Mouse (Mus musculus) liver, postnatal 0 days (tissue): Measurements from ENCODE around the gene Prickle4. TPM values are rescaled to one million over a fixed set of nuclear protein-coding genes. Genes with fewer than 3 reads are reported as not detected.

Experiments used
- ATAC-seq: fragments of 200-750 bp; cut with Nextera tagmentation; 2 replicates; pipeline ENCODE4 v1.8.0; 2017; ENCODE audit warnings: mild to moderate bottlenecking, moderate library complexity
- DNase-seq: peaks from one replicate; pipeline ENCODE4 v3.0.0-alpha.2; 2016
- H3K27ac ChIP-seq: fragments of 300-500 bp; sonication (generic); 2 replicates; pipeline ENCODE4 v1.5.1; 2014; ENCODE audit warnings: antibody characterized with exemption, moderate library complexity, mild to moderate bottlenecking, low read depth
- H3K27me3 ChIP-seq: fragments of 300-500 bp; sonication (generic); 2 replicates; pipeline ENCODE4 v1.6.1; 2014; ENCODE audit warnings: low read length, control low read depth, mixed read lengths; ENCODE audit not compliant: insufficient read depth
- H3K36me3 ChIP-seq: fragments of 300-500 bp; sonication (generic); replicated peaks from 2 replicates; pipeline ENCODE4 v1.6.1; 2014; ENCODE audit warnings: mild to moderate bottlenecking, control low read depth, low read length, moderate library complexity, mixed read lengths; ENCODE audit not compliant: insufficient read depth
- H3K4me1 ChIP-seq: fragments of 300-500 bp; sonication (generic); 2 replicates; pipeline ENCODE4 v1.6.1; 2014; ENCODE audit warnings: antibody characterized with exemption, mild to moderate bottlenecking, control low read depth; ENCODE audit not compliant: insufficient read depth
- H3K4me2 ChIP-seq: fragments of 300-500 bp; sonication (generic); 2 replicates; pipeline ENCODE4 v1.6.1; 2014; ENCODE audit warnings: low read depth, mild to moderate bottlenecking, low read length, moderate library complexity, mixed read lengths
- H3K4me3 ChIP-seq: fragments of 300-500 bp; sonication (generic); 2 replicates; pipeline ENCODE4 v1.5.1; 2014; ENCODE audit warnings: low read depth, low read length
- H3K9ac ChIP-seq: fragments of 300-500 bp; sonication (generic); replicated peaks from 2 replicates; pipeline ENCODE4 v1.6.1; 2014; ENCODE audit warnings: mild to moderate bottlenecking, moderate library complexity
- H3K9me3 ChIP-seq: fragments of 300-500 bp; sonication (generic); 2 replicates; pipeline ENCODE4 v1.6.1; 2016; ENCODE audit warnings: mild to moderate bottlenecking, control low read depth, low read length, mixed read lengths
- CTCF ChIP-seq: sonication (generic); IDR thresholded peaks from 2 replicates; pipeline ENCODE4 v1.5.1; 2016; ENCODE audit warnings: antibody characterized with exemption, low read depth
- EP300 ChIP-seq: IDR thresholded peaks from 2 replicates; pipeline ENCODE4 v1.6.1; 2016; ENCODE audit warnings: antibody characterized with exemption, low read depth, mild to moderate bottlenecking
- WGBS: fragments of 180-500 bp; shearing (Covaris S2); extraction: QIAGEN DNeasy Blood & Tissue Kit; methylation state at CpG from one replicate; pipeline ENCODE4 v1.1.7; 2014; ENCODE audit not compliant: insufficient replicate concordance; 5-methylcytosine and 5-hydroxymethylcytosine counted together
- polyA plus RNA-seq: library from polyadenylated mRNA; unstranded; fragments of >200 nt; fragmentation: Nextera tagmentation; extraction: Ambion mirVana; gene quantifications from 2 replicates; pipeline ENCODE4 v1.2.1, GENCODE M21; 2015

Prickle4 gene
- polyA plus RNA-seq = 0.25 TPM in 1 of 2 replicates, not detected in the other

GRCm38 (mm10) chr17:47694503-47695336 lies at the start of gene Prickle4:
Gene Prickle4 (minus strand): TSS chr17:47694736.
- Histone ChIP-seq H3K27me3 (peaks cover 10% of the 10 kb centered on the region), H3K36me3 (no peaks in the 10 kb centered on the region), H3K9ac (peak within 1 kb of the TSS; percentile 64), H3K4me3 (peak within 1 kb of the TSS; percentile 58), H3K9me3 (no peaks in the 10 kb centered on the region), H3K4me2 (peak within 1 kb of the TSS; percentile 88), H3K4me1 (peaks cover 11% of the 10 kb centered on the region), H3K27ac (peak within 1 kb of the TSS; percentile 48)
- ATAC-seq (peak; percentile 95), DNase-seq (peak; percentile 97)
- WGBS = under 1% methylated on average over 70 of the region's 82 CpGs
- TF ChIP-seq EP300 = no peak
- peak; percentile 96 for TF ChIP-seq CTCF

GRCm38 (mm10) chr17:47744086-47744485 lies 49.5 kb upstream of the Prickle4 start:
- no peak overlapping the region for H3K27ac ChIP-seq
- no peak overlapping the region for H3K4me2 ChIP-seq
- DNase-seq = no peak
- no peak for ATAC-seq
- H3K27me3 ChIP-seq = no peaks in the 10 kb centered on the region
- H3K9me3 ChIP-seq = no peaks in the 10 kb centered on the region
- H3K36me3 ChIP-seq = no peaks in the 10 kb centered on the region
- peaks cover 17% of the 10 kb centered on the region for H3K4me1 ChIP-seq
- 89% methylated on average over 14 of the region's 14 CpGs for WGBS
- no peak overlapping the region for H3K4me3 ChIP-seq
- no peak overlapping the region for H3K9ac ChIP-seq
- TF ChIP-seq EP300 (no peak), CTCF (no peak)

- H3K9me3 ChIP-seq = no peaks in the 10 kb centered on the region
- peak overlapping the region; percentile 27; the same call in 1 of the 2 replicates for H3K4me2 ChIP-seq
- 0 out of 2 replicates have a peak, but pooled peaks have one; percentile 23 for ATAC-seq
- no peak overlapping the region for H3K4me3 ChIP-seq
- TF ChIP-seq CTCF (peak; percentile 55), EP300 (no peak)
- DNase-seq = no peak
- H3K27ac ChIP-seq = no peak overlapping the region
- H3K9ac ChIP-seq = no peak overlapping the region; the same call in 1 of the 2 replicates
- peaks cover 22% of the 10 kb centered on the region for H3K4me1 ChIP-seq
- 27% methylated on average over 16 of the region's 16 CpGs for WGBS
- no peaks in the 10 kb centered on the region for H3K36me3 ChIP-seq
- no peaks in the 10 kb centered on the region for H3K27me3 ChIP-seq
Observed at GRCm38 (mm10) chr17:47742991-47743734, 48.6 kb upstream of the Prickle4 start.

GRCm38 (mm10) chr17:47740186-47740585 lies 45.6 kb upstream of the Prickle4 start:
- peaks cover 24% of the 10 kb centered on the region for H3K4me1 ChIP-seq
- no peak overlapping the region for H3K4me2 ChIP-seq
- DNase-seq (no peak), ATAC-seq (no peak)
- peak; percentile 41 for TF ChIP-seq CTCF
- no peak for TF ChIP-seq EP300
- H3K4me3 ChIP-seq = no peak overlapping the region
- no peaks in the 10 kb centered on the region for H3K36me3 ChIP-seq
- 80% methylated on average over 2 of the region's 2 CpGs for WGBS
- H3K27ac ChIP-seq = no peak overlapping the region
- H3K9me3 ChIP-seq = no peaks in the 10 kb centered on the region
- H3K27me3 ChIP-seq = peaks cover 6% of the 10 kb centered on the region; the same call in 1 of the 2 replicates
- no peak overlapping the region for H3K9ac ChIP-seq

GRCm38 (mm10) chr17:47738879-47739798 lies 44.6 kb upstream of the Prickle4 start:
- WGBS = 22% methylated on average over 20 of the region's 20 CpGs

More at GRCm38 (mm10) chr17:47738879-47739798, 44.6 kb upstream of the Prickle4 start:
- Histone ChIP-seq H3K4me1 (peaks cover 24% of the 10 kb centered on the region), H3K4me3 (peak overlapping the region; percentile 77), H3K9me3 (no peaks in the 10 kb centered on the region), H3K9ac (peak overlapping the region; percentile 71), H3K27me3 (peaks cover 6% of the 10 kb centered on the region; the same call in 1 of the 2 replicates), H3K27ac (peak overlapping the region; percentile 87), H3K4me2 (peak overlapping the region; percentile 92), H3K36me3 (no peaks in the 10 kb centered on the region)
- no peak for DNase-seq
- TF ChIP-seq CTCF (no peak), EP300 (no peak)
- ATAC-seq = no peak
